Mouse (Mus musculus) heart, adult 2 months (tissue): Measurements from ENCODE around the gene Rmnd5a.

Source experiments
- CTCF ChIP-seq: fragments of 200-600 bp; IDR thresholded peaks from 2 replicates; pipeline ENCODE4 v1.8.1; 2022; ENCODE audit warnings: antibody characterized with exemption, mild to moderate bottlenecking, moderate library complexity
- EP300 ChIP-seq: fragments of 200-500 bp; IDR thresholded peaks from 2 replicates; pipeline ENCODE4 v1.6.1; 2011; ENCODE audit warnings: low read depth, low read length, control low read depth; ENCODE audit not compliant: insufficient read depth

GRCm38 (mm10) chr6:71440217-71440491, 283 bp downstream of the Rmnd5a start:
- TF ChIP-seq CTCF (no peak), EP300 (no peak)
